Mouse (Mus musculus): ENCODE data around the gene Tpst2.

The Tpst2 gene

DNA sequence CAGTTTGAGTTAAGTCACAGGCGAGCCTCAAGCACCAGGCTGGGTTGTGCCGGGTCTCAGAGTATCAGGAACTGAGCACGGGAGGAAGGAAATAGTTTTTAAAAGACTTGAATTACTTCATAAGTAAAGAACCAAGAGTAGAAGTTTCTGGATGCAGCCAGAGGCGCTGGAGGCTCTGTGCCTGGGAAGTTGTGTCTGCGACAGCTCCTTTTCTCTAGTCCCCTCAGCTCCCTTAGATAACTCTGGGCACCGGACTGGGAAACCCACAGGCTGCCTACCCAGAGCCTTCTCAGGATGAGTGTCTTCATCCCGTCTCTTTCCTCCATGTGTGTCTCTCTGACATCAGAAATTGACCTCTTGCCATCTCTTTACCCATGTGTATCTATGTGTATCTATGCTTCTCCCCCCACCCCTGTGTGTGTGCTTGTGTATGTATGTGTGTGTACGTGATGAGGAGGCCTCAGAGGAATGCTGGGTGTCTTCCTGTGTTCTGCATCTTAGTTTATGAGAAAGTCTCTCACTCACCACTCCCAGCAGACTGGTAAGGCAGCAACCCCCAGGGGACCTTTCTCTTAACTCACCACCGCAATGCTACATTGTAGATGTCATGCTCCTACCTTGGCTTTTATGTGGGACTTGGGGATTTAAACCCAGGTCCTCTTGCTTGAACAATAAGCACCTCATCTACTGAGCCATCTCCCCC is 6.4 kb downstream of the Tpst2 start:
- DNase-seq = no peak

DNA sequence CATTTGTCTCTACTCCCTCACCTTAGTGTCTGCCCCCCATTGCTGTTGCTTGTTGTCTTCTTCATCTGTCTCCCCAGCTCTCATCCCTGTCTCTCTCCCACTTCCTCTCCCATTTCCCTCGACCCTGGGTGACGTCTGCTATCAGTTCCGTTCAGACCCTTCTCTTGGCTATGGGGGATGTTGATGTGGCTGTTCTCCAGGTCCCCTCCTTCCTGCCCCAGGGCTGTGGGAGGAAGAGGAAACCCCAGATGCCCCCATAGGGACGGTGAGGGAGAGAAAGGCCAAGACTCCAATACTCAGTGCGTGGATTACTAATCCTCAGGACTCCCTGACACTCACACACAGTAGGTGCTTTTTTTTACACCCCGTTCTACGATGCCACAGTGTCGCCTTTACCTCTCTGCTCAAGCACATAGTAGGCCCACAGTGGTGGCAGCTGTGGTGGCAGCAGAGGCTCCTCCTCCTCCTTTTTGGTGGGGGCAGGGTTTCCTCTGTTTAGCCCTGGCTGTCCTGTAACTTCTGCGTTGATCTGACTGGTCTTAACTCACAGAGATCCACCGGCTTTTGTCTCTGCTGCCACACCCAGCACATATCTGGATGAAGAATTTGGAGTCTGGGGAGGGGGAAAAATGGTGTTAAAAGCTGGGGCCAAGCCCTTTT is 7.2 kb downstream of the Tpst2 start:
- DNase-seq = no peak

DNA sequence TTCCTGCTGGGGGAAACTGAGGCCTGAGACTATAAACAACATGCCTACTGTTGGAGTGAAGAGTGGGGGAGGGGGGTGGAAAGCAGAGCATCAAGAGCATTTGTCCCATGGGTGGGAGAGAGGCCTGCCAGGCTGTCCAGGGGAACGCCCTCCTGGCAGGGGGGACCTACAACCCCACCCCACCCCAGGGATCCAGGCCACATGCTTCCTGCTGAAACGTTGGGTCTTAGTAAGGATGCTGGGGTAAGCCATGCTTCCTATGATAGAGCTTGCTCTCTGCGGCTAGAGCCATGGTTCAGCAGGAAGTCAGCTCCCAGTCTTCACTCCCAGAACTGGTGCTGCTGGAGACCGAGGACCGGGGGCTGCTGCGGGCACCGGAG is 7.7 kb downstream of the Tpst2 start:
- no peak for DNase-seq

DNA sequence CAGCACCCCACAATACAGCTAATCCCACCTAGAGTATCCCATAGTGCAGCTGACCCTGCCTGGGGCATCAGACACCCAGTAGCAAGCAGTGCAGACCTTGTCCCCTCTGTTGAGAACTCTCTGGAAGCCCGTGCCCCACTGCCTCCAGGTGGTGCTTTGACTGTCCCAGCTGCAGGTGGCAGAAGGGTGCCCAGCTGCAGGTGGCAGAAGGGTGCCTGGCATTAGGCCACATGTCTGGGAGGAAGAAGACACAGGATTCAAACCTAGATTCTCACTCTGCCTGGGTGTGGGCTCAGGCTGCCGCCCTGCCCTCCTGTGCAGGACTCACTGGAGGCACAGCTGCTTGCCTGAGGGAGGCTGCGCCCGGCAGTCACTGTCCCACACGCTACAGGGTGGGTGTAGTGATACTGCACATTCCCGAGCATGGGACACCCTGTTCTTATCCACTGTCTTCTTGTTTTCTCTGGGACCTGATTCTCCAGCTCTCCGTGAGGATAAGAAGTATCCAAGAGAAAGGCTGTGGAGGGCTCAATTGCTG is 9.1 kb downstream of the Tpst2 start:
- DNase-seq = no peak

DNA sequence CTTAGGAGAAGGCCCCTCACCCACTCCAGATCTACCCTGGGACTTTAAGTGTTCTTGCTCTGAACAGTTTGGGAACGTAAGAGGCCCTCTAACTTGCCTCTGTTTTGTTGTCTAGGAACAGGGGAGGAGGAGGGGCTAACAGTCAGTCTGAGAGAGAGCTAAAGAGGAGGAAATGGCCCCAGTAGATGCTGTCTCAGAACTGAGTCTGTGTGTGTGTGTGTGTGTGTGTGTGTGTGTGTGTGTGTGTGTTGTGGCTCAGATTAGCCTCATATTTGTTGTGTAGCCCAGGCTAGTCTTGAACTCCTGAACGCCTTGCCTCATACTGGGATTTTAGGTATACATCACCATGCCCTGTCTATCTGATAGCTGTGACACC is 10.1 kb downstream of the Tpst2 start:
- no peak for DNase-seq

DNA sequence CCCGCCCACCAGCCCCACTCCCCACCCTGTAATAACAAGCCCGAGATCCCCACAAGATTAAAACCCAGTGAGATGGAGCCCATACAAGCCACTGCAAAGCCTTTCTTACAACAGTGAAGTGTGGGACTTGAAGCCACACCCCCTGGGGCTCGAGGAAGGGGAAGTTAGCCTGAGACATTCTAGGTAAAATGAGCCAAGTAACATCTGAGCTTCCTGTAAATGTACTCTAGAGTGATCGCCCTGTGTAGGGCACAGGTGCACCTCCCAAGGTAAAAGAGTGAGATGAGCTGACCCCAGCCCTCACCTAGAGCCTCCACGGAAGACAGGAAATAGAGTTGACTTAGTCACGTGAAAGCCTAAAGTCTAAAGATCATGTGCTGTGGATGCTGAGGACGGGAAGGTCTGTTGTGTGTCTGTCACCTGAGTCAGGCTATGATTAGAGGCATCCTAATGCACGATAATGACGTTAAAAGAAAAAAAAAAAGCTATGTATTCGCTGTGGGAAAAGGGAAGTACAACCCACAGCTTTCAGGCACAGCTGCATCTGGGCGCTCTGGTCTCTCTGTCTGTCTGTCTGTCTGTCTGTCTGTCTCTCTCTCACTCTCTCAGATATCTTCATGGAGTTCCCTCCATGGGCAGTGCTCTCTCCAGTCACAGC is 10.6 kb downstream of the Tpst2 start:
- no peak for DNase-seq

DNA sequence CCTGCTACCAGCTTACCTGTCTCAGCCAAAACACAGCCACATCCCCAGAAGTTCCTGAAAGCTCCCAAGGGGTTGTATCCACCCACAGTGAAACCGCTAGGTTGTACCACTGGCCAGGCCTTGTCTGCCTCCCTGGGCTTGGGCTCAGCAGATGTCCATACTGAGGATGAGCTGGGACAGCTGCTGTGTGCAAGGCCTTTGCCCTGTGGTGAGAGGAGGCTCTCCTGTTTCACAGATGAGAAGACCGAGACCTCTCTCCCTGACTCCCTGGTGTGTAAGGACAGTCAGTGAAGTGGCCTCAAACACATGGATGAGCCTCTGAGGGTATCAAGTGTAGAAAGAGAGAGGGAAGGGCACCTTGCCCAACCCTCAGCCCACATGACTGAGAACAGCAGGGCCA is 11.2 kb downstream of the Tpst2 start:
- no peak for DNase-seq

DNA sequence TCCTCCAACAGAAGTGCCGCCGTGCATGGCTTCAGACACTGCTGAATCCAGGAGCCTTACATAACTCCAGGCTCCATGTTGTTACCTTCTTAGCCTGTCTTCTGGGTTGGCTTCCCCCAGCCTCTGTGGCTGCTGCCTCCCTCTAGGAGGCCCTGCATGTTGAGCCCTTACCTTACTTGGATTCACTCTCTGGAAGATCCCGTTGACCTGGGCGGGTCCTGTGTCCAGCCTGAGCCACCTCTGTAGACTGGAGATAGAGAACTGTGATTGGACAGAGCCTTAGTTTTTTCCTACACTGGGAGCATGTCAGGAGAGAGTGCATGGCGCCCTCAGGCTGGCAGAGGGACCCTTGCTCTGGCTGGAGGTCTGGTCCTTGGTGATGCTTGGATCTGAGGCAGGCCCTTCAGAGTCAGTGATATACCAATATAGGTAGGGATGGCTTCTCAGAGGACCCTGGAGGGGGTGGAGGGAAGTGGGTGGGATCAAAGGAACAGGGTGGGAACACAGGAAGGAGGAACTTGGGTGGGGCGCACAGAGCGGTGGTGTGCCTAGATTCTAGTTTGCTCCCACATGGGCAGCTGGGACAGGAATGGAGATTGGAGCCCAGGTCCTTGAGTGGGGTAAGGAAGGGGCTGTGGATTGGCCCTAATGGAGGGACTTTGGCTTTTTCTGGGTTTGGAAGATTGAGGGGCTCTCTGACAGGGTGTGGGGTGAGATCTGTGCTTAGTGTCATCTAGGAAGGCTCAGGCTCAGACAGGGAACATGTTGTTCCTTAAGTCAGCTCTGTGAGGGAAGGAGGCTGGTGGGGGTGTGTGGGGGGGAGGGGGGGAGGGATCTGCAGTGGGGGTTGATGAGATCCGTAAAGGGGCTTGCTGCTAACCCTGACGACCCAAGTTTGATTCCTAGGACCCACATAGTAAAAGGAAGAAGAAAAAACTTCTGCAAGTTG is 12.0 kb downstream of the Tpst2 start:
- no peak for DNase-seq

DNA sequence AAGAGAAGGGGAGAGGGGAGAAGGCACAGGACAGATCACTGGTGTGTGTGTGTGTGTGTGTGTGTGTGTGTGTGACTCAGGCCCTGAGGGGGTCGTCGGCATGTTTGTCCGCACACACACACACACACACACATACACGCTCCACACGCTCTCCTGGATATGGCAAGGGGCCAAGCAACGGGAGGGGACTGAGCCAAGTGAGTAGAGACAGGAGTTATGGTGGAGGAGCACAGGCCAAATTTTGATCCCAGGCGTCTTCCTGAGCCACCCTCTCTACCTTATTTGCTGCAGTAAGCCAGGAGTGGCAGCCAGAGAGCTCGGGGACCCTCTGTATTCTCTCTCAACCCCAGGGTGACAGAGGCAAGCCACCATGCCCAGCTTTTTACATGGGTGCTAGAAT is 12.7 kb downstream of the Tpst2 start:
- no peak for DNase-seq

DNA sequence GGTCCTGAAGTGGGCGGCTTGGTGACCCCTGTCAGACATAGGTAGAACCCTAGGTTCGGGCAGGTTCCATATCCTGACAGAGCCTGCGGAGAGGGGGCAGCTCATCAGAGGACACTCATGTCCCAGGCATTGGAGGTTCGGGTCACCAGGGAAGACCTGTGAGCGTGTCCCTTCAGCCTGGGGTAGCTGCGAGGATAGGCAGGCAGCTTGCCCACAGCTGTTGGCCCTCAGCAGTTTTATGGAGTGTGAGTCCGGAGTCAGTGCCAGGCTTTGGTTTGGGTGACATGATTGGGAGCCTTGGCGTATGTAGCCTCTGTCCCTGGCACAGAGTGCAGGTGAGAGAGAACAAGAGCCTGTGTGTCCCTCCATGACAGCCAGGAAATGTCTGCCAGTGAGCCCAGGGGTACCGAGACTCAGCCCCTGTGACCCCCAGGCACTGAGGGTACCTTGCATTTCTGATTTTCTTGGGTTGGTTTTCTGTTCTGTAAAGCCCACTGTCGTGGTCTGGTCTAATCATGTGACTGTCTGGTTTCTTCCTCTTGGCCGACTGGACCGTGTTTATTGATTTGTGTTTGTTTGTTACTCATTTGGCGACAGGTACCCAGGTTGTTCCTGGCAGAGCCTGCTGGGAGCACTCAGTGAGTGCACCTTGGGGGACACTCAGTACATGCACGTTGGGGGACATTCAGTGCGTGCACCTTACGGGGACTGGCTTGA is 13.5 kb downstream of the Tpst2 start:
- no peak for DNase-seq

DNA sequence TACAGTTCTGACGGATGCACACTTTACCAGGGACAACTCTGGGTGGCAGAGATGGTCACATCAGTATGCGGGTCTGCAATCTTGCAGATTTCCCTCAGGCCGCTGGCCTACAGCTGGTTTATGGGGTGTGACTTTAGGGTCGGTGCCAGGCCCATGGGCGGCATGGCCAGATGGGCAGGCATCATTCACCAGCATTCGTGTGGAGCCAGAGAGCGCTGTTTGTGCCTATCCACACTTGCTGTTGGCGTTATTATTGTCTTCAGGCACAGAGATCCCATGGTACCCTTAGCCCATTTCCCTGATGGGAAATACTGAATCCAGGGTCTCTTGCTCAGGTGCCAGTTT is 14.0 kb downstream of the Tpst2 start:
- DNase-seq = no peak

DNA sequence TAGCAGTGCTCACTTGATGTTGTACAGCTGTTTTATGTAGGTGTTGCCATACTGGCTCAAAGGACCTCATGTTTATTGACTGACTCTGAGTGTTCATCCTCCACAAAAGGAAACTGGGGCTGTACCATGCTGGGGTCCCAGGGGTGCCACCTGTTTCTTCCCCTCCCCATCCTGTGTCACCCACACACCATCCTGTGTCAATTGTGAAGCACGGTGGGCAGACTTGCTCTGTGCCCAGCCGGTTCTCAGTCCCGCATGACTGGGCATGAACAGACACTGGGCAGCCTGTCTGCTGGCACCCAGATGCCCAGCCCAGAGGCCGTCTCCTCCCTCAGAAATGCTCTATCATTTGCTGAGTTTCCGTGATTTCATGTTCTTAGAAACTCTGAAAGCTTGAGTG is 15.4 kb downstream of the Tpst2 start:
- no peak for DNase-seq

DNA sequence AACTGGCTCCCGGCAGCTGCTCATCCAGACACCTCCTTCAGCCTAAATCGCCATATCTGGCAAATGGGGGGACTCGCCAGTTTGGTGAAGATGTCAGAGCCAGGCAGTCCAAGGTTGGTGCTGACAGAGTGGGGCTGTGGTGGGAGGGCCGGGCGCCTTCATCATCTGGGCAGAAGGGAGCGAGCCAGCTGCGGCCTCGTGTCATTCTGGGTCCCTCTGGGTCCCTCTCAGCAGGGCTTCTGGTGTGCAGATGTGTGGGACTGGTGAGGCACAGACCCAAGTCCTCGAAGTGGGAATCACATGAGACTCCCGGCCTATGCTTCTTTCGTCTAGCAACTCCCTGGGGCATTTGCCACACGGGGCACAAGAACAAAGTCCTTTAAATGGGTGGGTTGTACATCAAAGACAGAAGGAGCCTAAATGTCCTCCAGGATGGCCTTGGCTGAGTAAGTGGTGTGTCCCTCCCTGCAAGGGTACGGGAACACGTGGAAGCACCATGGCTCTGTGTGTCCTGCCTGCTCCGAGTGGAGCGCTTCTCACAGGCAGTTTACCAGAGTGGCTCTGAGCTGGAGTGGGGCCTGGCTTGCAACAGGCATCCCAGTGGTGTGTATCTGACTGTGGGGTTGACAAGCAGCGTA is 16.0 kb downstream of the Tpst2 start:
- DNase-seq = no peak

DNA sequence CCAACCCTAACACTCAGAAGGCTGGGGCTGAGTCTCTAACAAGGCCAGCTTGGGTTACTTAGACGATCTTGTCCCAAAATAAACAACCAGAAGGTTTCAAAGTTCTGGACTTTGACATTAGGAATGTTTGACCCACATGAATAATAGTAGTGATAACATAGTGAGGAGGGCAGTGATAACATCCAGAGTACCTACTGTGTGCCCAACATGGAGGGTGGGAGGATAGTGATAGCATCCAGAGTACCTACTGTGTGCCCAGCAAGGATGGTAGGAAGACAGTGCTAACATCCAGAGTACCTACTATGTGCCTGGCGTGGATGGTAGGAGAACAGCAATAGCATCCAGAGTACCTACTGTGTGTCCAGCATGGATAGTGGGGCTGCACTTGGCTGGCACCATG is 17.3 kb downstream of the Tpst2 start:
- no peak for DNase-seq

DNA sequence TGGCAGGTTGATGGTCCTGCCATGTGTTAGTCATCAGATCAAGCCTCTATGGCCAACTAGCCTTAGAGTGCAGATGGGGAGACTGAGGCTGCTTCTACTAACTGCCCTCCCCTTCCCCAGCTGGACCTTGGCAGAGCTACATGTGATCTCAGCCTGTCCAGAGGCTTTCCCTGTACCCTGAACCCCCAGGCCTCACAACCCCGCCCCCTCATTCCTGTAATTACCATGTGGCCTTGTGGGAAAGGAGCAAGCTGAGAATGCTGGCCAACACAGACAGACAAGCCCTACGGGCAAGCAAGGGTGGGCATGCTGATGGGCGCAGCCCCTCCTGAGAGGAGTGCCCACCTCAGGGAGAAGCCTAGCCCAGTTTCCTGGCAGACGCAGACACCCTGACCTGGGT is 18.2 kb downstream of the Tpst2 start:
- DNase-seq = no peak

DNA sequence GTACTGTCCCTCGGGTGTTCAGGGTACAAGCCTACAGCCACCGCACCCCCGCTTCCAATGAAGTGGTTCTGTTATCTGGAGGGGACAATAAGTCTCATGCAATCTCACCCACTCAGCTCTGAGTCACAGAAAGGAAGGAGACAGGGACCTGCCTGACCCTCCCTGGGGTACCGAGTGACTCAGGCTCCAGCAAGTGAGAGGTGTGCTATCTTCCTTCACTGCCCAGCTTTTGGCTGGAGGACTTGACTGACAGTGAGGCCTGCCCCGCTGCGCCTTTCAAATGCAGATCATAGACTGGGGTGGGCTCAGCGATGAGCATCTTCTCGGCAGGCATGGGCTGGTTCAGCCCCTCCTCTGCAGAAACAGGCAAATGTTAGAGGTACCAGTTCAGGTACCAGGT is 18.7 kb downstream of the Tpst2 start:
- DNase-seq = no peak

DNA sequence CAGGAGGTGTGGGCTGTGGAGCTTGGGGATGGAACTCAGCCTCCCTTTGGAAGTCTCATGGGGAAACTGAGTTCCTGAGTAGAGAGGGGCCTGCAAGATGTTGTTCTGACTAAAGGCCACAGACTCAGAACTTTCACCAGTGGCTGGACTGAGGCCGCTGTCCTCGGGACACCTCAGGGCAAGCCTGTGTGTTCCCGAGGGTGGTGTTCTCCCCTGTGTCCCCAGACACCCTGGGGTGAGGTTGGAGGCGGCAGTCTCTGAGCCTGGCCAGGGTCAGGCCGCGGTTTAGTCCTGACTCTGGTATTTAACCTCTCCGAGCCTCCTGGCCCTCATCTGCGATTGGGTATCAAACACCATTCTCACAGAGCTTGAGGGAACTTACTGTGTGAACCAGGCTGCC is 19.1 kb downstream of the Tpst2 start:
- no peak for DNase-seq

DNA sequence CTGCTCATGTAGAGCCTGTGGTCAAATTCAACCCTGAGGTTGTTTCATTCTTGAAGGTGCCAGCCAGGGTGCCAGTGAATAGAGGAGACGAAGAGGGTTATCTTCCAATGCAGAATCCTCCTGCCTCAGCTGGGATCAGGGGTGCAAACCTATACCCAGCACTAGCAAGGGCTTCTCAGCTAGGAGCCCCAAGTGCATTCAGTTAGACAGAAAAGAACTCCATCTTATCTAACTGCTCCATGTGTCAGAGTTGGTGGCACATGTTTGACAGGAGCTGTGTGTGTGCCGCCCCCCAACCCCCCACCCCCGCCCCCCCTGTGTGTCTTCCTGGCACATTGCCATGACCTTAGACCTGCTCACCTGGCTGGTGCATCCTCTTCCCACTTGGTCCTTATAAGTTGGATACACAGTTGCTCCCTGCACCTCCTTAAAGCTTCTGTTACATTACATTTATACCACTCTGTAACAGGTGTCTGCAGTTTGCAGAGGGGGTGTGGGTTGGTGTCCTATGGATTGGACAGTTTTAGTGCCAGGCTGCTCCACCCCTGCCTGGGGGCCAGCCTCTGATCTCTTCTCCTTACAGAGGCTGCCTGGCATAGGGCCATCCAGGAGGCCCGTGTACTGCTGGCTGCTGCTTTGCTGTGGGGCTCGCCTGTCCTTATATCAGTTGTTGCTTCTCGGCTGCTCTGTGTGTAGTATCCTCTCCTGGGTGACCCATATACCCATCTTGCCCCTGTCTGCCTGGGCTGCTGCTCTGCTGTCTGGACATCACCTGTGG is 20.1 kb downstream of the Tpst2 start:
- no peak for DNase-seq

DNA sequence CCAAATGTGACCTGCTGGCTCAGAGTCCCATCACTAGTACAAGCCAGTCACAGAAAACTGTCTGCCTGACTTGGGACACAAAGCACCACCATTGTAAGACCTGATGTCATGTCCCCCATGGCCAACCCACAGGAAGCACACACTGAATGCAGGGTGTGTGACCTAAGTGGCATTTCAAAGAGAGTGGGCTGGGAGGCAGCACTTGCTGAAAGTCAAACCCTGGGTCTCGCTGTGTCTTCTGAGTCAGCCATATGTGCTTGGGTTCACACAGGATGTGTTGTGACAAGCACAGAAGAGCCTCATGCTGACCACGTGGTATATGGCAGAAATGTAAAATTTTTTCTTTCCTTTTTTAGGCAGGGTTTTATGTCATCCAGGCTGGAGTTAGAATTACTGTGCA is 20.8 kb downstream of the Tpst2 start:
- DNase-seq = no peak

DNA sequence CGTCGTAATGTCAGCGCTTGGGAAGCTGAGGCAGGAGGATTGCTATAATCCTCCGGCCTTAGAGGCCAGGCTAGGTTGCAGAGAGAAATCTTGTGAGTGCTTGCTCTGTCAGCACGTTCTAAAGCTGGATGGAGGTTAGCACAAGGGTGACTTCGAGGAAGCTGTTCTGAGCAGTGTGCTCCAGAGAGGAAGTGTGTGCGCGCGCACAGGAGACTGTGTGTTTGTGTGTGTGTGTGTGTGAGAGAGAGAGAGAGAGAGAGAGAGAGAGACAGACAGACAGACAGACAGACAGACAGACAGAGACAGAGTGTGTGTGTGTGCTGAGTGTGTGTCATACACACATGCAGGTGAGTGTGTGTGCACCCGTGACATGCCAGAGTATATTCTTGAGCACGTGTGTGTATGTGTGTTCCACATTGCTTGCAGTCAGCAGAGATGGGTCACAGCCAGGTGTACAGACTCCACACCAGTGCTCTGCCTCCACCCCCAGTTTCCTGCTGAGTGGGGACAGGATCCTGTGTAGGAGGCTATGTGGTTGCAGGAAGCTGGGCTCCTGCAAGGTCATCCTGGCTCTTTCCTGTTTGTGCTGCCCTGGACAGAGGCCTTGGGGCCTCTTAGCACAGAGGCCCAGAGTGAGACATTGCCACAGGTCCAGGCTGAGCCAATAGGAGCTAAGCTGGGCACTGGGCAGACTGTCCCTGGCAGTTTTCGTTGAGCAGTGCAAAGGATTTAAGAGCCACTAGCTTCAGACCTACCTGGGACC is 21.9 kb downstream of the Tpst2 start:
- no peak for DNase-seq

All from retina, postnatal 1 day (tissue).